Mouse (Mus musculus) duodenum, adult 2 months (tissue): ENCODE measurements around the gene Nsrp1. TPM values are rescaled to one million over a fixed set of nuclear protein-coding genes. Genes with fewer than 3 reads are reported as not detected.

Experiments
- polyA plus RNA-seq: library from polyadenylated mRNA; depleted of rRNA; stranded (reverse); fragments of >200 nt; gene quantifications from 2 replicates; pipeline ENCODE4 v1.2.3, GENCODE M21; 2012; ENCODE audit warnings: low replicate concordance; rRNA removed

Nsrp1 gene
- polyA plus RNA-seq: 0.16 and 0.18 TPM in 2 replicates

DNA sequence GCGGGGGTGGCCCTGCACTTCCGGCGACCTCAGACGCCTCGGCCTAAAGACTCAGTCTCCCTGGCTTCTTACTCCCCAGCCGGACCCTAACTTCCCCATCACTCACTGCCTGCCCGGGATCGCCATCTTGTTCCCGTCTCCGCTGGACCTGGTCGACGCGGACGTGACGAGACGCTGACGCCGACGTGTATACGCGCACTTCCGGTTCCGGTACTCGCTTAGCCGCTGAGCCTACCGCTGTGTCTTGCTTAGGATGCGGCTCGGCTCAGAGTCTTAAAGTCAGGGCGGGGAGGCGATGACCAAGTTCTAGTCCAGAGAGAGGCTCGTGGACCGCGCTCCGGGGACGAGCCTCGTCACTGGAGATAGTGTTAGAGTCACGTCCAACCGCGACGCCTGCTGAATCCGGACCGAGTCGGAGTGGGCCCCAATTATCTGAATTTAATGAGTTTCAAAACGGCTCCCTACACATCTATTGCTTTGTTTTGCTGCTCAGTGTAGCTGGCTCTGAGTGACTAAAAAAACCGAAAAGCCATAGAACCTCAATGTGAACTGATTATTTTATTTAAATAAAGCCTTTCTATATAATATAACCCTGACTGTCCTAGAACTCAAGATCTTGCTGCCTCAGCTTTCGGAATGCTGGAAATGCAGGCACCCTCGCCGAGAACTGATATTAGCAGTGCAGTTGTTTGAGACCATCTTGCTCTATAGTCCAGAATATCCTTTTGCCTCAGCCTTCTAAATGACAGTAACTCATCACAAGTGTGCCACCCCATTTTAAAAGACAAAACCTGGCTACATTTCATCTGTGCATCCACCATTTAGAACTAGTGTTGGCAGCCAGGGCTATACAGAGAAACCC, at the start of gene Nsrp1:
Gene Nsrp1 (minus strand): TSS at position 163 of the 862 bp plus-strand sequence.

GRCm38 (mm10) chr11:76997916-76998704, 80.1 kb downstream of the Nsrp1 start, which contains the start of gene Slc6a4:
Gene Slc6a4, plus strand, starts transcription at chr11:76998603.

Other genes with a start within 250 kb of the Nsrp1 start
- gene Cpd, start 231.4 kb downstream of the Nsrp1 start, polyA plus RNA-seq: 6.7 and 20.7 TPM in 2 replicates
- gene Tmigd1, start 176.3 kb downstream of the Nsrp1 start, polyA plus RNA-seq: 0.22 and 1.00 TPM in 2 replicates
- 1.9 and 2.7 TPM in 2 replicates for gene Blmh, start 153.6 kb downstream of the Nsrp1 start, polyA plus RNA-seq
- gene Slc6a4, start 79.8 kb downstream of the Nsrp1 start, polyA plus RNA-seq: 36.4 and 37.2 TPM in 2 replicates
- 0.06 and 0.14 TPM in 2 replicates for gene Efcab5, start 110.5 kb upstream of the Nsrp1 start, polyA plus RNA-seq
- 2.5 and 3.0 TPM in 2 replicates for gene Ssh2, start 137.9 kb upstream of the Nsrp1 start, polyA plus RNA-seq